ENCODE assay signal across 8 mouse cellular contexts in the genomic region with DNA sequence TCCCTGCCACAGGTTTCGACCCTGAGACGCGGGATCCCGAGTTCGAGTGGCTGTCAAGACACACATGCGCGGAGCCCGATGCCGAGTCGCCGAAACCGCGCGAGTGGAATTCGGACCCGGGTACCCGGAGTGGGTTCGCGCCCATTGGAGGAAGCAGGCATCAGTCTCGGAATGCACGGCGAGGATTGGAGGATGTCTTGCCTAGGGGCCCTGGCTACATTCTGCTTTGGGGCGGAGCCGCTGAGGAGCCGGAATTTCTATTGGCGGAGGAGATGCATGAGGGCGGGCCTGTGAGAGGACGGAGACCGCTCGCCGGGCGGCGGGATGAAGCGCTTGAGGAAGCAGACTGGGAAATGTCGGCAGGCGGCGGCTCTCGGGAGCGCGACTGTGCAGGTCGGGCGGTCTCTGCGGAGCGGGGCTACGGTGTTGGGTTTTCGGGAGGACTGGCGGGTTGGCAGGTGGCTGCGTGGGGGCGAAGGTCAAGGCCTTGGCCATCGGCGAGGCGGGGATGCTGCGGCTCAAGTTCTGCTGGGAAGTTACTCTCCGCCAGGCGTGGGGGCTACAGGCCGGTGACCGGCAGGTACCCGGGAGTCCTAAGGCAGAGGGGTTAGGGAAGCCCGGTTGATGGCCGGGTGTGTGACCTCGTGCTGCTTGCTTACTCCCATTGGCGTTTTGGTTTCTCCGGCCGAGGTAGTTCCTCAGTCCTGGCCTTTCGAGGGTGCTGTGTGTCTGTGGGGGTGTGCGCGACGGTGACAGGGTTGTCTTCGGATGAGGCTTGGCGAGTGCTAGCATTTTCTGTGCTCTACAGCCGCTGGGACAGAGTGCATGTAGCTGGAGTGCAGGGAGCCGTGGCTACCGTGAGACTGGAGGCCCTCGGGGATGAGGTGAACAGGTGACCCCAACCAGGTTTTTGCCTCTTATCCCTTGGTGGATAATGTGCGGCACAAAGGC. TPM values are rescaled to one million over a fixed set of nuclear protein-coding genes. Genes with fewer than 3 reads are reported as not detected.
DNase-seq lines count a peak whose midpoint lies in the region; ATAC-seq and TF ChIP-seq lines count a peak whose summit lies in the region.

No protein-coding gene starts in this region.

- intact Hi-C loops in heart, postnatal 10 days (cut with DNase I): no loop called here

- TF ChIP-seq EP300 in liver, postnatal 0 days (IDR thresholded peaks at IDR 0.05; ENCODE audit: low read depth): no peak

- H3K9ac ChIP-seq in forebrain, embryonic 13.5 days: peak overlapping the region; percentile 84
- H3K9ac ChIP-seq in liver, postnatal 0 days (replicated peaks): peak overlapping the region; percentile 75
- peak overlapping the region; percentile 65 for H3K9ac ChIP-seq in neural tube, embryonic 14.5 days (replicated peaks; ENCODE audit: low read depth, low read length)

- no peak overlapping the region for H3K27ac ChIP-seq in forebrain, embryonic 13.5 days
- H3K27ac ChIP-seq in liver, postnatal 0 days (ENCODE audit: low read depth): peak overlapping the region; percentile 79
- no peak overlapping the region for H3K27ac ChIP-seq in neural tube, embryonic 14.5 days (ENCODE audit: low read depth, low read length)

- peak; percentile 100 for ATAC-seq in forebrain, embryonic 13.5 days
- ATAC-seq in liver, postnatal 0 days: peak; percentile 97
- peak; percentile 100 for ATAC-seq in neural tube, embryonic 14.5 days (ENCODE audit: low read depth)

- no peak for TF ChIP-seq CTCF in E14TG2a.4 (conservative IDR thresholded peaks at IDR 0.05; ENCODE audit: low read length)
- TF ChIP-seq CTCF in liver, postnatal 0 days (IDR thresholded peaks at IDR 0.05; ENCODE audit: low read depth): peak; percentile 10; the same call in 1 of the 2 replicates

- peak overlapping the region; percentile 83 for H3K4me2 ChIP-seq in forebrain, embryonic 13.5 days
- H3K4me2 ChIP-seq in liver, postnatal 0 days (ENCODE audit: low read depth, low read length): peak overlapping the region; percentile 77
- peak overlapping the region; percentile 84 for H3K4me2 ChIP-seq in neural tube, embryonic 14.5 days (ENCODE audit: low read depth, low read length)

- no peaks in the 10 kb centered on the region; the same call in 1 of the 2 replicates for H3K36me3 ChIP-seq in E14TG2a.4 (ENCODE audit: insufficient read depth, low read length)
- no peaks in the 10 kb centered on the region for H3K36me3 ChIP-seq in forebrain, embryonic 13.5 days (ENCODE audit: poor library complexity, severe bottlenecking)
- H3K36me3 ChIP-seq in liver, postnatal 0 days (replicated peaks; ENCODE audit: insufficient read depth, low read length): no peaks in the 10 kb centered on the region; the same call in 1 of the 2 replicates
- H3K36me3 ChIP-seq in neural tube, embryonic 14.5 days (ENCODE audit: control insufficient read depth, insufficient read depth, low read length): peaks cover 6% of the 10 kb centered on the region; the same call in 1 of the 2 replicates

- peaks cover 45% of the 10 kb centered on the region for H3K4me1 ChIP-seq in E14TG2a.4 (replicated peaks; ENCODE audit: low read depth, low read length)
- H3K4me1 ChIP-seq in forebrain, embryonic 13.5 days: peaks cover 19% of the 10 kb centered on the region
- peaks cover 46% of the 10 kb centered on the region for H3K4me1 ChIP-seq in liver, postnatal 0 days (ENCODE audit: insufficient read depth)
- H3K4me1 ChIP-seq in neural tube, embryonic 14.5 days (ENCODE audit: control insufficient read depth, insufficient read depth, low read length): peaks cover 8% of the 10 kb centered on the region; the same call in 1 of the 2 replicates

- H3K9me3 ChIP-seq in E14TG2a.4 (ENCODE audit: low read length): no peaks in the 10 kb centered on the region
- no peaks in the 10 kb centered on the region for H3K9me3 ChIP-seq in forebrain, embryonic 13.5 days (replicated peaks)
- no peaks in the 10 kb centered on the region for H3K9me3 ChIP-seq in liver, postnatal 0 days (ENCODE audit: low read length)
- no peaks in the 10 kb centered on the region for H3K9me3 ChIP-seq in neural tube, embryonic 14.5 days (ENCODE audit: control insufficient read depth, low read length)

- DNase-seq in c-Kit-positive CD71-positive TER-119-positive erythroid progenitor cells, embryonic 14.5 days (ENCODE audit: low spot score): peak; percentile 98
- peak; percentile 99 for DNase-seq in heart, postnatal 10 days
- DNase-seq in large intestine, adult 2 months (ENCODE audit: low read depth, low spot score): peak; percentile 98
- DNase-seq in liver, postnatal 0 days: peak; percentile 97
- peak; percentile 97 for DNase-seq in testis, postnatal 10 days (ENCODE audit: low spot score)

- H3K27me3 ChIP-seq in E14TG2a.4 (ENCODE audit: insufficient read depth, low read length): no peaks in the 10 kb centered on the region
- peaks cover 10% of the 10 kb centered on the region; the same call in 1 of the 2 replicates for H3K27me3 ChIP-seq in forebrain, embryonic 13.5 days
- no peaks in the 10 kb centered on the region for H3K27me3 ChIP-seq in liver, postnatal 0 days (ENCODE audit: insufficient read depth, low read length)
- H3K27me3 ChIP-seq in neural tube, embryonic 14.5 days (ENCODE audit: control insufficient read depth, insufficient read depth, low read length): no peaks in the 10 kb centered on the region

- WGBS in forebrain, embryonic 13.5 days: under 1% methylated on average over 75 of the region's 75 CpGs
- whole genome bisulfite sequencing in large intestine, adult 2 months: under 1% methylated on average over 75 of the region's 75 CpGs
- WGBS in liver, postnatal 0 days (ENCODE audit: insufficient replicate concordance): 1% methylated on average over 75 of the region's 75 CpGs
- under 1% methylated on average over 75 of the region's 75 CpGs for WGBS in neural tube, embryonic 14.5 days

- peak overlapping the region; percentile 95 for H3K4me3 ChIP-seq in E14TG2a.4 (replicated peaks; ENCODE audit: low read length)
- H3K4me3 ChIP-seq in forebrain, embryonic 13.5 days: peak overlapping the region; percentile 76
- H3K4me3 ChIP-seq in liver, postnatal 0 days (ENCODE audit: low read depth, low read length): peak overlapping the region; percentile 80
- H3K4me3 ChIP-seq in neural tube, embryonic 14.5 days (ENCODE audit: low read depth, low read length): peak overlapping the region; percentile 65

RNA-seq across cellular contexts. Expression of a gene that starts 9.9 kb away (rescaled TPM):
- 25.8 and 25.9 TPM in 2 replicates for polyA plus RNA-seq in forebrain, embryonic 13.5 days (2015; fragmentation: Nextera tagmentation; extraction: Ambion mirVana)
- 10 to 100 TPM; 10.1 to 14.9 TPM for total RNA-seq in heart, postnatal 10 days (2021)
- 32.8 and 41.7 TPM in 2 replicates for polyA plus RNA-seq in large intestine, adult 2 months (2012; rRNA removed)
- 15.5 and 19.5 TPM in 2 replicates for polyA plus RNA-seq in liver, postnatal 0 days (2015; fragmentation: Nextera tagmentation; extraction: Ambion mirVana)
- 22.5 and 25.2 TPM in 2 replicates for polyA plus RNA-seq in neural tube, embryonic 14.5 days (2014; fragmentation: Nextera tagmentation; extraction: Ambion mirVana)

RNA-seq across cellular contexts. Expression of a gene that starts 37.0 kb away (rescaled TPM):
- 169 and 177 TPM in 2 replicates for polyA plus RNA-seq in forebrain, embryonic 13.5 days (2015; fragmentation: Nextera tagmentation; extraction: Ambion mirVana)
- total RNA-seq in heart, postnatal 10 days (2021): 10 to 100 TPM; 26.2 to 32.5 TPM
- 14.6 and 14.8 TPM in 2 replicates for polyA plus RNA-seq in large intestine, adult 2 months (2012; rRNA removed)
- 37.1 and 37.2 TPM in 2 replicates for polyA plus RNA-seq in liver, postnatal 0 days (2015; fragmentation: Nextera tagmentation; extraction: Ambion mirVana)
- polyA plus RNA-seq in neural tube, embryonic 14.5 days (2014; fragmentation: Nextera tagmentation; extraction: Ambion mirVana): 89.9 and 93.2 TPM in 2 replicates

RNA-seq across cellular contexts. Expression of a gene that starts 50.3 kb away (rescaled TPM):
- polyA plus RNA-seq in forebrain, embryonic 13.5 days (2015; fragmentation: Nextera tagmentation; extraction: Ambion mirVana): 15.8 and 16.4 TPM in 2 replicates
- 10 to 100 TPM; 17.4 to 17.6 TPM for total RNA-seq in heart, postnatal 10 days (2021)
- 8.9 and 15.4 TPM in 2 replicates for polyA plus RNA-seq in large intestine, adult 2 months (2012; rRNA removed)
- polyA plus RNA-seq in liver, postnatal 0 days (2015; fragmentation: Nextera tagmentation; extraction: Ambion mirVana): 9.1 and 9.8 TPM in 2 replicates
- polyA plus RNA-seq in neural tube, embryonic 14.5 days (2014; fragmentation: Nextera tagmentation; extraction: Ambion mirVana): 10.2 and 11.9 TPM in 2 replicates

RNA-seq across cellular contexts. Expression of a gene that starts 51.1 kb away (rescaled TPM):
- 2.6 and 3.2 TPM in 2 replicates for polyA plus RNA-seq in forebrain, embryonic 13.5 days (2015; fragmentation: Nextera tagmentation; extraction: Ambion mirVana)
- total RNA-seq in heart, postnatal 10 days (2021): 10 to 100 TPM; 15.7 to 19.6 TPM
- polyA plus RNA-seq in large intestine, adult 2 months (2012; rRNA removed): 3.3 and 3.9 TPM in 2 replicates
- 2.5 and 2.7 TPM in 2 replicates for polyA plus RNA-seq in liver, postnatal 0 days (2015; fragmentation: Nextera tagmentation; extraction: Ambion mirVana)
- 0.60 and 1.5 TPM in 2 replicates for polyA plus RNA-seq in neural tube, embryonic 14.5 days (2014; fragmentation: Nextera tagmentation; extraction: Ambion mirVana)

RNA-seq across cellular contexts. Expression of a gene that starts 58.2 kb away (rescaled TPM):
- 49.9 and 59.1 TPM in 2 replicates for polyA plus RNA-seq in forebrain, embryonic 13.5 days (2015; fragmentation: Nextera tagmentation; extraction: Ambion mirVana)
- total RNA-seq in heart, postnatal 10 days (2021): 10 to 100 TPM; 13.8 to 16.8 TPM
- polyA plus RNA-seq in large intestine, adult 2 months (2012; rRNA removed): 4.0 and 4.8 TPM in 2 replicates
- polyA plus RNA-seq in liver, postnatal 0 days (2015; fragmentation: Nextera tagmentation; extraction: Ambion mirVana): 20.1 and 21.6 TPM in 2 replicates
- polyA plus RNA-seq in neural tube, embryonic 14.5 days (2014; fragmentation: Nextera tagmentation; extraction: Ambion mirVana): 33.9 and 39.2 TPM in 2 replicates
